Mouse (Mus musculus) thymus, adult 2 months (tissue): ENCODE data around the gene Efcab12. TPM values are rescaled to one million over a fixed set of nuclear protein-coding genes. Genes with fewer than 3 reads are reported as not detected.

Source experiments
- DNase-seq: peaks from one replicate; pipeline ENCODE4 v3.0.0; 2021
- H3K27ac ChIP-seq: fragments of 200-500 bp; 2 replicates; pipeline ENCODE4 v1.5.1; 2012; ENCODE audit warnings: low read length, control low read depth; ENCODE audit not compliant: control insufficient read depth, insufficient read depth
- H3K27me3 ChIP-seq: fragments of 200-500 bp; 2 replicates; pipeline ENCODE4 v1.6.1; 2012; ENCODE audit warnings: mild to moderate bottlenecking, low read length, moderate library complexity, mixed read lengths; ENCODE audit not compliant: control insufficient read depth, insufficient read depth
- H3K36me3 ChIP-seq: fragments of 200-500 bp; 2 replicates; pipeline ENCODE4 v1.6.1; 2012; ENCODE audit warnings: mild to moderate bottlenecking, low read length, moderate library complexity; ENCODE audit not compliant: control insufficient read depth, insufficient read depth
- H3K4me1 ChIP-seq: fragments of 200-500 bp; replicated peaks from 2 replicates; pipeline ENCODE4 v1.6.1; 2012; ENCODE audit warnings: low read length; ENCODE audit not compliant: control insufficient read depth, insufficient read depth
- H3K4me3 ChIP-seq: fragments of 200-500 bp; 2 replicates; pipeline ENCODE4 v1.5.1; 2012; ENCODE audit warnings: mild to moderate bottlenecking, low read length, control low read depth, moderate library complexity; ENCODE audit not compliant: control insufficient read depth, insufficient read depth
- CTCF ChIP-seq: fragments of 200-500 bp; IDR thresholded peaks from 2 replicates; pipeline ENCODE4 v1.5.1; 2012; ENCODE audit warnings: mild to moderate bottlenecking, control low read depth, low read length, moderate library complexity, borderline replicate concordance; ENCODE audit not compliant: control insufficient read depth, poor library complexity, insufficient read depth; ENCODE audit errors: extremely low read depth
- POLR2A ChIP-seq: fragments of 200-500 bp; IDR thresholded peaks from 2 replicates; pipeline ENCODE4 v1.6.1; 2012; ENCODE audit warnings: mild to moderate bottlenecking, low read length, control low read depth, moderate library complexity; ENCODE audit not compliant: control insufficient read depth, poor library complexity, insufficient read depth; ENCODE audit errors: extremely low read depth
- WGBS: fragments of 180-500 bp; shearing (Covaris S2); methylation state at CpG from one replicate; pipeline ENCODE4 v1.1.7; 2018; 5-methylcytosine and 5-hydroxymethylcytosine counted together
- polyA plus RNA-seq: library from polyadenylated mRNA; depleted of rRNA; stranded (reverse); fragments of >200 nt; gene quantifications from 2 replicates; pipeline ENCODE4 v1.2.3, GENCODE M21; 2012

Gene Efcab12
- polyA plus RNA-seq, 1 experiment = 0.46 TPM

GRCm38 (mm10) chr6:115808196-115808487, 30.1 kb downstream of the Efcab12 start:
- H3K27me3 ChIP-seq = no peaks in the 10 kb centered on the region
- TF ChIP-seq POLR2A (no peak), CTCF (no peak)
- peaks cover 32% of the 10 kb centered on the region for H3K36me3 ChIP-seq
- no peak overlapping the region for H3K27ac ChIP-seq
- H3K4me3 ChIP-seq = peak overlapping the region; percentile 76
- WGBS = under 1% methylated on average over 22 of the region's 22 CpGs
- peaks cover 10% of the 10 kb centered on the region for H3K4me1 ChIP-seq
- no peak for DNase-seq

- WGBS = 3% methylated on average over 15 of the region's 15 CpGs
- H3K27me3 ChIP-seq = no peaks in the 10 kb centered on the region
- H3K4me1 ChIP-seq = peaks cover 10% of the 10 kb centered on the region
- no peak for DNase-seq
- TF ChIP-seq CTCF = no peak
- no peak for TF ChIP-seq POLR2A
- H3K36me3 ChIP-seq = peaks cover 32% of the 10 kb centered on the region
- H3K4me3 ChIP-seq = peak overlapping the region; percentile 76
- no peak overlapping the region for H3K27ac ChIP-seq
These were observed 30.6 kb downstream of the Efcab12 start for GRCm38 (mm10) chr6:115807464-115808195.

GRCm38 (mm10) chr6:115804432-115805192, 33.6 kb downstream of the Efcab12 start:
- H3K4me3 ChIP-seq = no peak overlapping the region
- no peak for DNase-seq
- peaks cover 10% of the 10 kb centered on the region for H3K4me1 ChIP-seq
- H3K36me3 ChIP-seq = peaks cover 37% of the 10 kb centered on the region
- H3K27me3 ChIP-seq = no peaks in the 10 kb centered on the region
- 89% methylated on average over 10 of the region's 10 CpGs for whole genome bisulfite sequencing
- TF ChIP-seq CTCF (no peak), POLR2A (no peak)
- no peak overlapping the region for H3K27ac ChIP-seq

- H3K4me1 ChIP-seq = peaks cover 10% of the 10 kb centered on the region
- H3K36me3 ChIP-seq = peaks cover 37% of the 10 kb centered on the region
- DNase-seq = peak; percentile 58
- no peak overlapping the region for H3K4me3 ChIP-seq
- H3K27me3 ChIP-seq = no peaks in the 10 kb centered on the region
- 76% methylated on average over 16 of the region's 16 CpGs for WGBS
- no peak overlapping the region for H3K27ac ChIP-seq
- peak; percentile 34; the same call in 1 of the 2 replicates for TF ChIP-seq CTCF
- TF ChIP-seq POLR2A = no peak
These were observed 34.5 kb downstream of the Efcab12 start for GRCm38 (mm10) chr6:115803541-115804382.

GRCm38 (mm10) chr6:115801811-115802210, 36.4 kb downstream of the Efcab12 start:
- Histone ChIP-seq H3K4me3 (no peak overlapping the region), H3K27me3 (no peaks in the 10 kb centered on the region), H3K4me1 (peaks cover 4% of the 10 kb centered on the region), H3K27ac (no peak overlapping the region), H3K36me3 (peaks cover 40% of the 10 kb centered on the region)
- DNase-seq = no peak
- no peak for TF ChIP-seq POLR2A
- TF ChIP-seq CTCF = no peak
- WGBS = 97% methylated on average over 3 of the region's 3 CpGs

- peak; percentile 50 for DNase-seq
These were observed 45.5 kb downstream of the Efcab12 start for GRCm38 (mm10) chr6:115792691-115793215.

More at GRCm38 (mm10) chr6:115792691-115793215, 45.5 kb downstream of the Efcab12 start:
- Histone ChIP-seq H3K27me3 (no peaks in the 10 kb centered on the region), H3K4me3 (peak overlapping the region; percentile 35), H3K36me3 (0 out of 2 replicates have a peak, but pooled peaks cover 2% of the 10 kb centered on the region), H3K27ac (peak overlapping the region; percentile 25; the same call in 1 of the 2 replicates), H3K4me1 (peaks cover 14% of the 10 kb centered on the region)
- TF ChIP-seq POLR2A = peak; percentile 32; the same call in 1 of the 2 replicates
- peak; percentile 17; the same call in 1 of the 2 replicates for TF ChIP-seq CTCF
- 26% methylated on average over 21 of the region's 21 CpGs for WGBS
